Mouse (Mus musculus) liver, embryonic 14.5 days (tissue): ENCODE measurements around the gene Hmcn2. TPM values are rescaled to one million over a fixed set of nuclear protein-coding genes. Genes with fewer than 3 reads are reported as not detected.

Experiments
- ATAC-seq: fragments of 200-750 bp; cut with Nextera tagmentation; 2 replicates; pipeline ENCODE4 v1.8.0; 2017; ENCODE audit warnings: moderate number of reproducible peaks, mild to moderate bottlenecking, moderate library complexity; ENCODE audit not compliant: insufficient read depth
- DNase-seq, 3 experiments: peaks; one replicate each; pipeline ENCODE4 v3.0.0-alpha.2; 2012 to 2013; ENCODE audit warnings: low read depth in 3 of 3, low spot score in 3 of 3
- H3K27ac ChIP-seq: fragments of 300-500 bp; sonication (generic); 2 replicates; pipeline ENCODE4 v1.5.1; 2014; ENCODE audit warnings: moderate library complexity, mild to moderate bottlenecking, control low read depth, inconsistent platforms
- H3K27me3 ChIP-seq: fragments of 300-500 bp; sonication (generic); 2 replicates; pipeline ENCODE4 v1.6.1; 2014; ENCODE audit warnings: mild to moderate bottlenecking, low read length, moderate library complexity; ENCODE audit not compliant: control insufficient read depth, insufficient read depth
- H3K36me3 ChIP-seq: fragments of 300-500 bp; sonication (generic); replicated peaks from 2 replicates; pipeline ENCODE4 v1.6.1; 2014; ENCODE audit warnings: low read depth; ENCODE audit not compliant: control insufficient read depth, insufficient read depth
- H3K4me1 ChIP-seq, 2 experiments: fragments of 200-500 bp in 1 of 2; fragments of 300-500 bp in 1 of 2; sonication (generic) in 1 of 2; replicated peaks; 2 replicates each; pipeline ENCODE4 v1.6.1; 2012 to 2014; ENCODE audit warnings: antibody characterized with exemption in 1 of 2, inconsistent platforms in 1 of 2, low read length in 1 of 2; ENCODE audit not compliant: control insufficient read depth in 2 of 2, insufficient read depth in 2 of 2
- H3K4me2 ChIP-seq: fragments of 300-500 bp; sonication (generic); 2 replicates; pipeline ENCODE4 v1.6.1; 2014; ENCODE audit warnings: low read depth, mild to moderate bottlenecking, control low read depth, moderate library complexity
- H3K4me3 ChIP-seq, 2 experiments: fragments of 200-500 bp in 1 of 2; fragments of 300-500 bp in 1 of 2; sonication (generic) in 1 of 2; 2 replicates each; pipeline ENCODE4 v1.5.1; 2012 to 2014; ENCODE audit warnings: low read depth in 2 of 2, low read length in 2 of 2, mild to moderate bottlenecking in 2 of 2, control low read depth in 1 of 2, inconsistent platforms in 1 of 2, moderate library complexity in 1 of 2; ENCODE audit not compliant: insufficient read depth in 1 of 2
- H3K9ac ChIP-seq: fragments of 300-500 bp; sonication (generic); replicated peaks from 2 replicates; pipeline ENCODE4 v1.6.1; 2014; ENCODE audit warnings: mild to moderate bottlenecking, control low read depth, moderate library complexity
- H3K9me3 ChIP-seq: fragments of 300-500 bp; sonication (generic); 2 replicates; pipeline ENCODE4 v1.6.1; 2016; ENCODE audit warnings: low read length, mixed read lengths; ENCODE audit not compliant: control insufficient read depth
- CTCF ChIP-seq: IDR thresholded peaks from 2 replicates; pipeline ENCODE4 v1.5.1; 2016; ENCODE audit warnings: antibody characterized with exemption, low read depth, control low read depth
- EP300 ChIP-seq: IDR thresholded peaks from 2 replicates; pipeline ENCODE4 v1.6.1; 2016; ENCODE audit warnings: antibody characterized with exemption, low read depth
- WGBS: fragments of 180-500 bp; shearing (Covaris S2); extraction: QIAGEN DNeasy Blood & Tissue Kit; methylation state at CpG from one replicate; pipeline ENCODE4 v1.1.7; 2014; ENCODE audit not compliant: insufficient replicate concordance; 5-methylcytosine and 5-hydroxymethylcytosine counted together
- polyA plus RNA-seq, 2 experiments: library from polyadenylated mRNA; depleted of rRNA in 1 of 2; stranded (reverse) in 1 of 2; unstranded in 1 of 2; fragments of >200 nt; fragmentation: Nextera tagmentation in 1 of 2; extraction: Ambion mirVana in 1 of 2; gene quantifications; 2 replicates each; pipeline versions ENCODE4 v1.2.1 to v1.2.3; 2012 to 2014

Hmcn2 gene
- polyA plus RNA-seq, 2 experiments, result 0.10 to 0.27 TPM

DNA sequence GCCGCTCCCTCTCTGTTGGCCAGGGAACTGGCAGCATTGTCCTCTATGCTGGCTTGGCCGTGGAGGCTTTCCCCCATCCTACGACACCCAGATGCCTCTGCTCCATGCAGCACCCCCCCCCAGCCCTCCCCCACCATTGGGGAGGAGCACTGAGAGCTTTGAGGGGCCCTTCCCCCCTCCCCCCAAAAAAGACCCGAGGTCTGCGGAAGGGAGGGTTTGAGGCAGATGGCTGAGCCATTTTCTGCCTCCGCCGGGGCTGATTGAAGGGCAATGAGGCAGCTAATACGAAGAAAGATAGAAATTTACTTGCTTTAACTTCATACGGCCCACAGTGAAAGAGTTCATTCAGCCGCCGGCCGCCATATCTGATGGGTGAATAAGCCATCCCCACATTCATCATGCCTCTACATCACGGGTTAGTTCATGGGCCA lies 180.8 kb downstream of the Hmcn2 start:
- no peak overlapping the region for H3K27ac ChIP-seq
- no peak overlapping the region for H3K4me3 ChIP-seq
- TF ChIP-seq EP300, result no peak
- no peak for TF ChIP-seq CTCF
- no peak overlapping the region for H3K4me2 ChIP-seq
- H3K4me1 ChIP-seq, result no peaks in the 10 kb centered on the region
- no peaks in the 10 kb centered on the region; the same call in 1 of the 2 replicates for H3K36me3 ChIP-seq
- H3K27me3 ChIP-seq, result no peaks in the 10 kb centered on the region
- no peak for ATAC-seq
- DNase-seq, result no peak
- no peak overlapping the region for H3K9ac ChIP-seq
- no peaks in the 10 kb centered on the region for H3K9me3 ChIP-seq
- 70% methylated on average over 13 of the region's 13 CpGs for WGBS

- ATAC-seq (no peak), DNase-seq (no peak)
- no peaks in the 10 kb centered on the region for H3K4me1 ChIP-seq
- H3K9me3 ChIP-seq, result no peaks in the 10 kb centered on the region
- no peak overlapping the region for H3K4me2 ChIP-seq
- no peak overlapping the region for H3K9ac ChIP-seq
- H3K36me3 ChIP-seq, result no peaks in the 10 kb centered on the region; the same call in 1 of the 2 replicates
- no peak overlapping the region for H3K27ac ChIP-seq
- no peaks in the 10 kb centered on the region for H3K27me3 ChIP-seq
- no peak overlapping the region for H3K4me3 ChIP-seq
- TF ChIP-seq EP300 (no peak), CTCF (no peak)
- WGBS, result 21% methylated on average over 1 of the region's 1 CpGs
Observed at GRCm38 (mm10) chr2:31496141-31496540, 181.9 kb downstream of the Hmcn2 start.

DNA sequence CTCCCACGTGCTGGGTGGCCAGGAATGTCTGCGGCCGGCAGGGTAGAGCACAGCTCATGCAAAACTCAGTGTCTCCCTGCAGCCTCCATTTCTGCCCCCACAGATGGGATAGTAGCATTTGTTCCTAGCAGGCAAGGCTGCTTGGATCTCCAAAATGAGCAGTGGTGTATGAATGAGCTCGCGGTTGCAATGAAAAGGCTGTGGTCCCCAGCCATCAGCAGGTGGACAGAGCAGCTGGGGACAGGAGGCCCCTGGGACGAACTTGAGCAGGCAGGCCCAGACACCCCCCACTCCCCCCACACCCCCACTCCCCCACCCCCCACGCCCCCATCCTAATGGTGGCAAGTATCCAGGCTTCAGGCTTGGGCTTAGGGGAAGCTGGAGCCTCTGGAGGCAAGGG lies 182.9 kb downstream of the Hmcn2 start:
- Histone ChIP-seq H3K9me3 (no peaks in the 10 kb centered on the region), H3K9ac (no peak overlapping the region), H3K4me1 (no peaks in the 10 kb centered on the region), H3K4me2 (no peak overlapping the region), H3K4me3 (no peak overlapping the region), H3K27ac (no peak overlapping the region), H3K27me3 (no peaks in the 10 kb centered on the region), H3K36me3 (no peaks in the 10 kb centered on the region; the same call in 1 of the 2 replicates)
- ATAC-seq (no peak), DNase-seq (no peak)
- WGBS, result 66% methylated on average over 7 of the region's 7 CpGs
- no peak for TF ChIP-seq EP300
- TF ChIP-seq CTCF, result no peak

- no peaks in the 10 kb centered on the region for H3K27me3 ChIP-seq
- H3K27ac ChIP-seq, result no peak overlapping the region
- H3K36me3 ChIP-seq, result no peaks in the 10 kb centered on the region
- no peaks in the 10 kb centered on the region for H3K9me3 ChIP-seq
- TF ChIP-seq CTCF (no peak), EP300 (no peak)
- no peak overlapping the region for H3K9ac ChIP-seq
- no peaks in the 10 kb centered on the region for H3K4me1 ChIP-seq
- H3K4me3 ChIP-seq, result no peak overlapping the region
- ATAC-seq (no peak), DNase-seq (no peak)
- WGBS, result 83% methylated on average over 19 of the region's 19 CpGs
- no peak overlapping the region for H3K4me2 ChIP-seq
Observed at GRCm38 (mm10) chr2:31497635-31498034, 183.4 kb downstream of the Hmcn2 start.

DNA sequence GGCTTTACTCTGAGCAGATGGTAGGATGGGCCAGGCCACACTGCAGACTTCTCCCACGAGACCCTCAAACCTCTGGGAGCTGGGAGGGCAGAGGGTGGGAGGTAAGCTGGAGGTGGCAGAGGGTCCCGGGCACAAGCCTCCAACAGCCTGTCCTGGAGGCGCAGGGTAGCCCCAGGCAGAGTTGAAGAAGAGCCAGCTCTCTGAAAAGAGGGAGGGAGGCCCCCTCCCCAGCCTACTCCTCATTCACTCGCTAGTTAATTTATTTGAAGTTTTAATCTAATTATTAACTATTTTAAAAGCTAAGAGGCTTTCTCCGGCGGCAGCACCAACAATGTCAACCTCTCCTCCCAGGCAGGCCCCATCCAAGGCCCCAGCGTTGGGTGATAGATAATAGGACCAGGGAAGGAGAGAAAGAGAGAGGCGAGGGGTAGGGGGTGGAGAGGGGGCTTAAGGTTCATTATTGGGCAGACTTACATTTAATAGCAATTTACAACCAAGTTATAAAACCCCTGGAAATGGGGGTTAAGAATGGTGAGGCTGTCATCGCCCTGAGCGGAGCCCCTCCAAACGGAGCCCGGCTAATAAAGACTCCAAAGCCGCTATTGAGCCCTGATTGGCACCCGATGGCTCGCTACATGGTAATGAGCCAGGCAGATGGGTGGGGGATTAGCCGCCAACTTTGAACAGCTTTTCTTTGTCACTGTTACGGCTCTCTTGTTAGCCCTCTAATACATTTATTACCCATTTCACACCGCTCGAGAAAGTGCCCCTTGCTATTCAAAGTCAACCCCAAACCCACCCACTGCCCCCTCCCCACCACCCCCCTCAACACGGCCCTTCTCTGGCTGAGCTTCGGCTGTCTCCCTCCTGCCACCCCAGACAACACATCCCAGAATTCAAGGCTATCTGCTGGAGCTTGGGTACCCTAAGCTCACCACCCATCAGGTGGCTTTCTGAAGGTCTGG lies 185.4 kb downstream of the Hmcn2 start:
- H3K27me3 ChIP-seq, result no peaks in the 10 kb centered on the region
- no peak for DNase-seq
- H3K36me3 ChIP-seq, result no peaks in the 10 kb centered on the region
- H3K4me2 ChIP-seq, result no peak overlapping the region
- 69% methylated on average over 21 of the region's 21 CpGs for WGBS
- H3K9me3 ChIP-seq, result no peaks in the 10 kb centered on the region
- TF ChIP-seq EP300, result no peak
- no peak for ATAC-seq
- no peak overlapping the region for H3K4me3 ChIP-seq
- H3K9ac ChIP-seq, result no peak overlapping the region
- no peaks in the 10 kb centered on the region for H3K4me1 ChIP-seq
- no peak overlapping the region for H3K27ac ChIP-seq
